8 mouse cellular contexts compared by ENCODE assay signal in genomic region chr4:142392924-142393323, GRCm38 (mm10).
DNase-seq lines count a peak whose midpoint lies in the region; ATAC-seq and TF ChIP-seq lines count a peak whose summit lies in the region.

No protein-coding gene starts in this region.

- H3K27ac ChIP-seq in intestine, postnatal 0 days (ENCODE audit: low read depth, low read length) = no peak overlapping the region
- H3K27ac ChIP-seq in intestine, embryonic 15.5 days = no peak overlapping the region
- no peak overlapping the region for H3K27ac ChIP-seq in hindbrain, embryonic 11.5 days (ENCODE audit: low read depth, low read length)

- H3K4me2 ChIP-seq in intestine, postnatal 0 days (replicated peaks; ENCODE audit: low read depth) = no peak overlapping the region
- no peak overlapping the region for H3K4me2 ChIP-seq in intestine, embryonic 15.5 days (replicated peaks)
- no peak overlapping the region for H3K4me2 ChIP-seq in hindbrain, embryonic 11.5 days (replicated peaks; ENCODE audit: low read depth, low read length)

- no peak overlapping the region for H3K9ac ChIP-seq in intestine, postnatal 0 days (ENCODE audit: low read depth, low read length)
- no peak overlapping the region for H3K9ac ChIP-seq in intestine, embryonic 15.5 days
- no peak overlapping the region for H3K9ac ChIP-seq in hindbrain, embryonic 11.5 days (ENCODE audit: low read depth, low read length)

- H3K4me1 ChIP-seq in intestine, postnatal 0 days (replicated peaks; ENCODE audit: control insufficient read depth, insufficient read depth, low read length) = no peaks in the 10 kb centered on the region
- H3K4me1 ChIP-seq in intestine, embryonic 15.5 days (replicated peaks) = no peaks in the 10 kb centered on the region
- H3K4me1 ChIP-seq in hindbrain, embryonic 11.5 days (replicated peaks; ENCODE audit: control insufficient read depth, insufficient read depth, low read length) = no peaks in the 10 kb centered on the region

- peak; percentile 22 for DNase-seq in NIH3T3 (ENCODE audit: low read depth)
- peak; percentile 26 for DNase-seq in cerebellum, adult 9-11 months
- DNase-seq in hindbrain, embryonic 11.5 days (ENCODE audit: low spot score) = peak; percentile 66
- peak; percentile 69 to 74 for DNase-seq in left cerebral cortex, postnatal 25 days (ENCODE audit: low spot score in 2 of 2)
- peak; percentile 19 to 49 for DNase-seq in right cerebral cortex, postnatal 36 days (ENCODE audit: low spot score in 2 of 2)
- no peak for DNase-seq in T-cell, adult 2 months (ENCODE audit: low spot score)

- no peak for ATAC-seq in intestine, postnatal 0 days
- ATAC-seq in intestine, embryonic 15.5 days = no peak
- no peak for ATAC-seq in hindbrain, embryonic 11.5 days (ENCODE audit: low FRiP score)

- no peaks in the 10 kb centered on the region for H3K36me3 ChIP-seq in intestine, postnatal 0 days (ENCODE audit: control insufficient read depth, insufficient read depth)
- H3K36me3 ChIP-seq in intestine, embryonic 15.5 days = no peaks in the 10 kb centered on the region
- no peaks in the 10 kb centered on the region for H3K36me3 ChIP-seq in hindbrain, embryonic 11.5 days (ENCODE audit: control insufficient read depth, insufficient read depth, low read length)

- TF ChIP-seq CTCF in intestine, postnatal 0 days (IDR thresholded peaks at IDR 0.05; ENCODE audit: low read depth) = peak; percentile 79

- no peaks in the 10 kb centered on the region for H3K27me3 ChIP-seq in intestine, postnatal 0 days (replicated peaks; ENCODE audit: control insufficient read depth, insufficient read depth, low read length)
- no peaks in the 10 kb centered on the region for H3K27me3 ChIP-seq in intestine, embryonic 15.5 days (replicated peaks)
- H3K27me3 ChIP-seq in hindbrain, embryonic 11.5 days (ENCODE audit: control insufficient read depth, insufficient read depth, low read length) = no peaks in the 10 kb centered on the region

- no peak overlapping the region for H3K4me3 ChIP-seq in intestine, postnatal 0 days (ENCODE audit: low read depth, low read length)
- no peak overlapping the region for H3K4me3 ChIP-seq in intestine, embryonic 15.5 days (replicated peaks)
- no peak overlapping the region for H3K4me3 ChIP-seq in hindbrain, embryonic 11.5 days (ENCODE audit: low read depth, low read length)

- 49% methylated on average over 2 of the region's 2 CpGs for WGBS in intestine, postnatal 0 days
- 52% methylated on average over 2 of the region's 2 CpGs for WGBS in intestine, embryonic 15.5 days
- 48% methylated on average over 2 of the region's 2 CpGs for WGBS in hindbrain, embryonic 11.5 days

- intact Hi-C loops in left cerebral cortex, postnatal 25 days (cut with DNase I) = loop anchor here (5.0 kb wide), 1 partner anchor 489 kb away; no protein-coding TSS in a partner anchor

- H3K9me3 ChIP-seq in intestine, postnatal 0 days (ENCODE audit: control insufficient read depth) = no peaks in the 10 kb centered on the region
- H3K9me3 ChIP-seq in intestine, embryonic 15.5 days = no peaks in the 10 kb centered on the region
- no peaks in the 10 kb centered on the region for H3K9me3 ChIP-seq in hindbrain, embryonic 11.5 days (ENCODE audit: control insufficient read depth, low read length)
